Mouse (Mus musculus) liver, adult 2 months (tissue): ENCODE measurements at regions not wholly inside any gene's neighbourhood (a gene's known extent, or its start where the extent isn't known, plus 50 kb on each side); places are given as distances from the start of the nearest gene placed in this dataset.

Experiments
- CTCF ChIP-seq: fragments of 200-500 bp; IDR thresholded peaks from 2 replicates; pipeline ENCODE4 v1.5.1; 2011; ENCODE audit warnings: low read depth, low read length, control low read depth
- POLR2A ChIP-seq: fragments of 200-500 bp; IDR thresholded peaks from 2 replicates; pipeline ENCODE4 v1.6.1; 2011; ENCODE audit warnings: low read length, control low read depth; ENCODE audit not compliant: insufficient read depth; ENCODE audit errors: extremely low read depth

DNA sequence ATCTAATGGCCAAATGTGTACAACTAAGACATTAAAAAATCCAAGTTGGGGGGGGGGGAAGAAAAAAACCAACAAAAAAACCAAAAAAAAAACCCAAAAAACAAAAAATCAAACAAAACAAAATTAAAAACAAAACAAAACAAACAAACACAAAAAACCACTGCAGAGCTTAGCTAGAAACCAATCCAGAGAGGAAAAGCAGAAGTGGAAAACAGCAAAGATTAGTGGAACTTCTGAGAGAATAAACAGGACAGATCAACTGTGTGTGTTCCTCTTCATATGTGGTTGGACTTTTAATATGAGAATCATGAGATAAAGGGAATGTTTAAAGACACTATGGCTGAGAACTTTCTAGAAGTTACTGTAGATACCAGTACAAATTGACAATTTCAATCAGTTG lies 105.1 kb upstream of the Tet2 start:
- TF ChIP-seq POLR2A (no peak), CTCF (no peak)
